Mouse (Mus musculus) layer of hippocampus, postnatal 10 days (tissue): ENCODE measurements at regions not wholly inside any gene's neighbourhood (a gene's known extent, or its start where the extent isn't known, plus 50 kb on each side); places are given as distances from the start of the nearest gene placed in this dataset.

Source experiments
- DNase-seq, 2 experiments: peaks; one replicate each; pipeline ENCODE4 v3.0.0; 2021; ENCODE audit warnings: low spot score in 2 of 2

DNA sequence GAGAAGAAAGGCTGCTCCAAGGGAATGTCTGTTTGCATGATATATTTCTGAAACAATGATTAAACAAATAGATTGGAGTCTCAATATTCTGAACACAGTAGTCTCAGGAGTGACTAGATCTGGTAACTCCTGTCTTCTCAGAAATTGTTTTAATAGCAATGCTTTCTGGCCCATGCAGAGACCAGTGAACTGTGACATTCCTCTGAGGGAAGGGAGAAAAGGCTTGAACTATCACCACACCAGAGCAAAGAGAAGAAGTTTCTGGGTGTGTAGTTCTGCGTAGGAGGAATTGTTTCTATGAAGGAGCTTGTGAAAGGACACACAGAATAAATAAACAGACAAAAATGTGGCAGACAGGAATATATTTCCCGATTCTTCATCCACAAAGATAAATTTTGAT, 277.1 kb downstream of the Osr1 start:
- DNase-seq = no peak

GRCm38 (mm10) chr12:9847465-9848205, 277.7 kb downstream of the Osr1 start:
- no peak for DNase-seq

DNA sequence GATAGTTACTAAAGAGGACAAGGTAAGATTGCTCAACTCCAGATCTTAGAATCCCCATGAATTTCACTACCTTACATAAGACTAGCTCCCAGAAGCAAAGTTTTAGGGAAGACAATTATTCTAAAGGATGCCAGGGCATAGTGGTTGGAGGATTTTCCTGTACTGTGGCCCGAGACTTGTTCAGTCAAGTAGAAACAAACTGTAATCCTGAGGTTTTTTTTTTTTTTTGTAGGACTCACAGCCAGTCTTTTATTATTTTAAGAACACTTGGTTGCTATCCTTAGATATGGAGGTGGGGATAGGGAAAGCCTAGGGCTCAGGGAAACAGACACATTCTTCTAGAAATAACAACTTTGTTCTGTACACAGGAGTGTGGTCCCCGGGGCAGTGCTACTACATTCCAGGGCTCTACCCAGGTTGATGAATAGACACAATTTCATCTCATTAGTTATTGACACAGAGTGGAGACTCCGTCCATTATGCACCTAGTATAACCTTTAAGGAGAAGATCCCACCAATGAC, 285.6 kb downstream of the Osr1 start:
- no peak for DNase-seq

- DNase-seq = no peak
Measured at GRCm38 (mm10) chr12:9856128-9856621, 286.3 kb downstream of the Osr1 start.

DNA sequence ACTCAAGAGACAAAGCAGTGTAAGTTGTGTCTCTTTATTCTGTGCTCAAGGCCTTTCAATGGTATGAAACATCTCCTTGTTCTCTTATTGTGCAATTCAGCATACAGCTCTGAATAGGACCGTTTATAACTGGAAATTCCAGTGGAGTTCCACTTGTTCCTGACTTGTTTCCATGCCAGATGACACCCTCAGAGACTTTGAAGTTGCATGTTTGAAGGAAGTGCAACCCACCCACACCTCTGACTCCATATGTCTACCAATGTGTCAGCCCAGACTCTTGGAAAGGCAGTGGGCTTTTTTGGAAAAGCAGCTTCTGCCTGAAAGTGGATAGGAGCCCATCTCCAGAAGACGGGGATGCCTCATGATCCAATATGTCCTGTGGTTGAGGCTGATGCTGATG, 288.1 kb downstream of the Osr1 start:
- DNase-seq = peak in 1 of 2 experiments; percentile 37

DNA sequence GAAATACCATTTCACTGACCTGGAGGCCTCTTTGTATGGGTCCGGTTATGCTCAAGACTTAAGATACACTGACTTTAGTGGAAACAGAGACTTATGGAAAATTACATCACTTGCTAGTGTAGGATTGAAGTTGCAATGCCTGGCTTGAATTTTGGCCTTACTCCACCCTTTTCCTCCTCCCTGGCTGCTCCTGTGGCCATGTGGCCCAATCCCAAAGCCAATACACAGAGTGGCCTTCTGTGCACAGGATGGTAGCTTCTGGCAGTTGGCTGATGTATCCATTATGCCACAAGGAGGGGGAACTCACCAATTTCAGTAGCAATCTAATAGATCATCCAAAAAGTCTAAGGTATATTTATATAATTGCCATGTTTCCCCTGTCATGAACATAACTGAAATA, 292.4 kb downstream of the Osr1 start:
- DNase-seq = no peak

DNA sequence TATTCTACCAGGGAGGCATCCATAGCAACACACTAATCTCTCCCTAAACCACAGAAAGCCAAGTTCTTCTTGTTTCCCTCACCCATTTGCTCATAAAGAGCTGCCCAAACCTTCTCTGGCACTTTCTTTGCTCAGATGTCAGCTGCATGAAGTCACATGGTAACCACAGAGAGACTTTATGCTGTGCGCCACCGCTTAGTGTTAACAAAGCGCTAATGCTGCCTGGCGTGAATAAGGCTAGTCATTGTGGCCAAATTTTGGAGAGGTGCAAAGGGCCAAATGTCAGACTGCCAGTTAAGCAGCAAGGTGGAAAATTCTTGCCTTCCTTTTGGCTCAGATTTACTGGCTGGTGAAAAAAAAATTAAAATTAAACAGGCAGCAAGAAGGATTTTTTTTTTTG, 302.3 kb downstream of the Osr1 start:
- DNase-seq = peak; percentile 19 to 26

DNA sequence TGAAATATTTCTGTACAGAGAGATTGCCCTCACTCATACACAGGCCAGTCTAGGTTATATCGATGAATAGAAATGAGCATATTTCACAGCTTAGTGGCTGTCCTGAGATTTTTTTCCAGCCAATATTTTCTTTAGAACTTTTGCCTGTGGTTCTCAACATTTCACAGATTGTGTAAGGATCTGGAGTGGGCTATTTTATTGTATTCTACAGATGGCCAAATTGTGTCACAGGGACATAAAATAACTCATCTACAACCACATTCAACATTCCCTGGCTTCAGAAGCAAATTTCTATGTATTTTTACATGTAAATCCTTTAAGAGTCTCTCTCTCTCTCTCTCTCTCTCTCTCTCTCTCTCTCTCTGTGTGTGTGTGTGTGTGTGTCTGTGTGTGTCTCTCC, 303.3 kb downstream of the Osr1 start:
- no peak for DNase-seq

DNA sequence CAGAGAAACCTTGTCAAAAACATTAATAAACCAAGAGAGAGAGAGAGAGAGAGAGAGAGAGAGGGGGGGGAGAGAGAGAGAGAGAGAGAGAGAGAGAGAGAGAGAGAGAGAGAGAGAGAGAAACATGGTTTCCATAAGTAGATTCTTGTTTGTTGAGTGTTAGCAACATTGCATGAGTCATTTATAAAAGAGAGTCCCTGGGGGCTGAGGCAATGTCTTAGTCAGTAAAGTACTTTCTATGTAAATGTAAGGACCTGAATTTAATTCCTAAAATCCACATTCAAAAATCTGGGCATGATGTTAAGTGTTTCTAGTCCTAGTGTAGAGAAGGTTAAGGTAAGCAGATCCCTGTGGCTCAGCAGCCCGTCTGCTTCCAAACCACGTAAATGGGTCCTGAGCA, 304.9 kb downstream of the Osr1 start:
- DNase-seq = no peak

DNA sequence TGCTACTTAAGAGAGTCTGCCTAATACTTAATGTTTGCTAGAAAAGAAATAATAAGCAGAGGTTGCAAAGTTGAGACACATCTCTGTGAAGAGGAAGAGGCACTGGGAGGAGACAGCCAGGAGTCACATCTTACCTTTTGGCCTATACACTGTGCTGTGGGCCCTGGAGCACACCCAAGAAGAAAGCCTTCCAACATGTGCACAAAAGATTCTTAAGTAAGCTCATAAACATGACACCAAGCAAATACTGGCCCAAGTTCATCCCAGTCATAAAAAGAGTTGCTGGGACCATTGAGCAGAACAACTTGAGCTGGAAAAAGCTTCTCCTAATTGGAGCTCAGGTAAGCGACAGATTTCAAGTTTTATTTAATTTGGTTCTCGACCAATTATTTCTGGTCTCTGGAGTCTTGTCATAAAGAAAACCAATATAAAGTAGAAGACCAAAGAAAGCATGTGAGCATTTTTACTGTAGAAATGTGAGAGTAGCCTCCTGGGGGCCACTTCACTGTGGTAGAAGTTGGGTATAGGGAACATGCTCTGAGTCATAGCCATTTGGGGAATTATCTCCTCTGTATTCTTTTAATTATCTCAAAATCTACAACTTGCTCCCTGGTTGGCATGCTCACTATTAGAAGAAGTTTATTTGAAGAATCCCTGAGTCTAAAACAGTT, 312.2 kb downstream of the Osr1 start:
- DNase-seq = no peak

GRCm38 (mm10) chr12:9883037-9883730, 313.3 kb downstream of the Osr1 start:
- no peak for DNase-seq

DNA sequence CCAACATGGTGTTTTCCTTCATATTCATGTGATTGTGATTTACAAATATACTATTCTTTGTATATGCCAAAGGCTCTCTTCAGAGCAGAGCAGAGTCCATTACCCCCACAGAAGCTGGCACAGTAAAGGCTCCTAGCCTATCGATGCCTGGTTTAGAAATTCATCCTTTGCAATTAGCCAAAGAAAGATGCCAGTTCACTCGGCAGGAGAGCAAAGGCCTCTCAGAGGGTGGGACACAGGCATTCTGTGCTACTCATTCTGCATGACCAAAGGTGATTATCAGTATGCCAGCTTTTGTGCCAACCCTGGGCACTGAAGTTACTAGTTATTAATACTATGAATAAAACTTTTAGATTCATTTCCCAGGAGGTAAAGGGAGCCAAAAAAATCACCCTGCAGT, 324.6 kb downstream of the Osr1 start:
- no peak for DNase-seq

GRCm38 (mm10) chr12:9897980-9898379, 328.1 kb downstream of the Osr1 start:
- DNase-seq = no peak

DNA sequence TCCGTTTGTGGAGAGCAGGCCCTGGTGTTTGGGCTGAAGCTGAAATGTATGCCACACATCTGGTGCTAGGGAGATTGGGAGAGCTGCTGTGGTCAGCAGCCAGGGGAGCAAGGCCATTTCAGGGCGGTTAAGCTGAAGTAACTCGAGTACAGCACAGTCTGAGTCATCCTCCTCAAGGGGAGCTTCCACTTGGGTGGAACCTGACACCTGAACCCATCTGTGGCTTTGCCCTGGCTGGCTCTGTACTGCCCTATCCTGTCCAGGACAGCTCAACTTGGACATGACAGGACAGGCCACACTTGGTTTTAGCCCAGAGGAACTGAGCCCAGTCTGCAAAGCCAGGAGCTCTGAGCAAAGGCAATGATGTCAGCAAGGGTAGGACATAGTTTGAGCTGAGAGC, 328.5 kb downstream of the Osr1 start:
- no peak for DNase-seq

DNA sequence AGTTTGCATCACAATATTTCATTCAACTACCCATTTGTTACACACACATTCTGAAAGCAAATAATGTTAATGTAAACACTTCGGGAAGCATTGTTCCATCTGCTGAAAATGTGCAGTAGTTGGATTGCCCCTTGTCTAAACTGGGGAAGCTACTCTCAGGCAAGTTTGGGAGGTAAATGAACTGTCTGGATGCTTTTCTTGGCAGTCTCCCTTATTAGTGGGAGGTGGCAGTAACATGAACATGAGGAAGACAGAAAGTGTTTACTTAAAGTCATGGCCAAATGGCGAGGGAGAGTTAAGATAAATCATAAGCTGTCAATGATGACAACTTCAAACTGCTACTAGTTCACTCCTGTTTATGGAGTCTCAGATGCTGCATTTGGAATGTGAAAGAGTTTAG, 332.0 kb downstream of the Osr1 start:
- DNase-seq = no peak

- no peak for DNase-seq
Measured at GRCm38 (mm10) chr12:9903702-9904231, 333.9 kb downstream of the Osr1 start.

DNA sequence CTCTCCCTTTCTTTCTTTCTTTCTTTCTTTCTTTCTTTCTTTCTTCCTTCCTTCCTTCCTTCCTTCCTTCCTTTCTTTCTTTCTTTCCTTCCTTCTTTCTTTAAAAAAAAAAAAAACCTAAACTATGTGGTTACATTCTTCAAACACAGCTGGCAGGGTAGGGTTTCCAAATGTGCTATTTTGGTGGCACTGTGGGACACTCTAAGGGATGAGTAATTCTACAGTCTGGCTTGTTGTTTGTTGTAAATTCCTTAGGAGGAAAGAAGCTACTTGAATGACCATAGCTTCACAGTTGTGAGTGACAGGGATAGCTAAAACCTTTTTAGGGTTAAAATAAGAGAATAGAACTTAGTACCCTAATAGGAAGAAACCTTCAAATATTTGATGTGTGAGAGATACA, 342.4 kb downstream of the Osr1 start:
- no peak for DNase-seq

- no peak for DNase-seq
Measured at GRCm38 (mm10) chr12:9915726-9916140, 345.8 kb downstream of the Osr1 start.

- no peak for DNase-seq
Measured at GRCm38 (mm10) chr12:9918026-9918425, 348.1 kb downstream of the Osr1 start.

- no peak for DNase-seq
Measured at GRCm38 (mm10) chr12:9919007-9919406, 349.1 kb downstream of the Osr1 start.

DNA sequence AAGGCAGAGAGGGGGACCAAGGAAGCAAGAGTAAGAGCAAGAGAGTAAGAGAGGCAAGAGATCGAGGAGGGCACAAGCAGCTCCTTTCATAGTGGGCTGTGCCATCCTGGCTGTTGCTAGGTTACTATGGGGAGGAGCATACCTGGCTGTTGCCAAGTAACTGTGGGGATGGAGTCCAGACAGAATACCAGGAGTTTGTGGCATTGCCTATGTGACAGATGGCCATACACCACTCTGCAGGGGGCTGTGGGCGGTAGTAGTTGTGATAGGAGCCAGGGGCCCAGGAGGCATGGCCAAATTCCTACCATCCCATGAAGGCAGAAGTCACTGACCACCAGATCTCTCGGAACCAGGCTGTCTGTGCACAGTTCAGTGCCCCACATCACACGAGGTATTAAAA, 349.5 kb downstream of the Osr1 start:
- no peak for DNase-seq

DNA sequence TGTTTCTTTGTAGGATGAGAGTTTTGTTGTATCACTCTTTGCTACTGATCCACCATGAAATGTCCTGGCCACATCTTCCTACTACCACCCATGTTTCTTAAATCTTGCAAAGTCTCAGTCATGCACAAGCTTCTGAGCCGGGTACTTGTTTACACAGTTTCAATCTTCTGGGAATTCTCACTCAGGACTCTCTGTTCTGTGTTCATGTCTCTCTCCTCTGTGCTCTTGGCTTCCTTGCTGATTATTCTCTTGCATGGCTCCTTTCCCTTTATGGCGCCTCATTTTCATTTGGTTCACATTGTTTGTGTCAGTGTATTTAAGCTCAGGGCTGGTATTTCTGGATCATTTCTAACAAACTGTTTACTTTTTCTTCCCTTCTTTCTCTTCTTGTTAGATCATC, 350.5 kb downstream of the Osr1 start:
- no peak for DNase-seq
